Mouse (Mus musculus) kidney, postnatal 4 days (tissue): ENCODE data around the gene Rnf207.

Experiments used
- DNase-seq, 2 experiments: peaks; one replicate each; pipeline ENCODE4 v3.0.0; 2021; ENCODE audit warnings: mixed read lengths in 2 of 2

Gene Rnf207

DNA sequence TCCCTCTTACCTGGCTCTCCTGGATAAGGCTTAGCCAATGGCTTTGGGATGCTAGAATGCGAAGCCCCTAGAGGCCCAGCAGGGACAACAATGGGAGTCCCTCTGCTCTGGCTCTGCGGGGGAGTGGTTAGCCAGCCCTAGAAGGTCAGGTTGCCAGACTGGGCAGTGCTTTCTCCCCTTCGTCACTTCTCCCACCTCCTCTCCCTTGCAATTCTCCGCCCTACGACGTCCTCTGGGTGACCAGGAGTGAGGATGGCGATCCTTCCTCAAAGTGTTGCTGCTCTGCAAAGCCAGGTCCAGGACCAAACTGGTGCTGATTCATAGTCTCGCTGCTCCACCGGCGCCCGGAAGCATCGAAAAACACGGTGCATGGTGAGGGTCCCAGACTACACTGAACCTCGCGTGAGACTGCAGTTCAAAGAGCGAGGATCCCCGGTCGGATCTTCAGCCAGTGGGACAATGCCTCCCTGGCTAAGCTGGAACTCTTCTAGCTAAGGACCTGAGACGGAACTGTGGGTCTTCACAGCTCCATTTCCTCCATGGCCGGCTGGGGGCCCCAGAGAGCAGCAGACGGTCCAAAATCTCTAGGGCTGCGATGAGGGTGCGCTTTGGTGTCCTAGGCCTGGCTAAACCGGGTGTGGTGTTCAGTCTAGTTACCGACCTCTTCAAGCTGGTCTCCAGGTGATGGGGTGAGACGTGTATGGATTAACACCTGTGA lies at the start of gene Rnf207:
Gene Rnf207 (minus strand): TSS at position 477 of the 718 bp plus-strand sequence.
- peak; percentile 73 to 79 for DNase-seq

- no peak for DNase-seq
Observed at GRCm38 (mm10) chr4:152365228-152365627, 46.4 kb upstream of the Rnf207 start.

GRCm38 (mm10) chr4:152362180-152362579 lies 43.4 kb upstream of the Rnf207 start:
- DNase-seq: peak in 1 of 2 experiments; percentile 27

GRCm38 (mm10) chr4:152360855-152361254 lies 42.1 kb upstream of the Rnf207 start:
- peak; percentile 76 to 84 for DNase-seq

DNA sequence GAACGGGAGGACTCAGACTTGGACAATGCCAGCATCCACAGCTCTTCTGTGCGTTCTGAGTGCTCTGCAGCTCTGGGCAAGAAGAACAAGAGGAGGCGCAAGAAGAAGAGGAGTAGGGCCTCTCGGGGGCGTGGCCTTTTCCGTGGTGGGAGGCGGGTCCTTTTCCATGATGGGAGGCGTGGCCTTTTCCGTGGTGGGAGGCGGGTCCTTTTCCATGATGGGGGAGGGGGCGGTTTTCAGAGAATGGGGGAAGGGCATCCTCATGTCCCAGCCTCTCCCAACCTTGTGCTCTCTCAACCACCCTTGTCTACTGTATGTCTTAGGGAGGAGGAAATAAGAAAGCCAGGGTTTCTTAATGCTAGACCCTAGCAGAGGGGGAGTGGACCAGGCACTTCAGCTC lies 40.9 kb upstream of the Rnf207 start:
- DNase-seq: no peak

- no peak for DNase-seq
Observed at GRCm38 (mm10) chr4:152355672-152356071, 36.9 kb upstream of the Rnf207 start.

GRCm38 (mm10) chr4:152353886-152354637 lies 35.3 kb upstream of the Rnf207 start:
- no peak for DNase-seq

GRCm38 (mm10) chr4:152351422-152352305 lies 32.9 kb upstream of the Rnf207 start:
- DNase-seq: peak; percentile 56 to 63

DNA sequence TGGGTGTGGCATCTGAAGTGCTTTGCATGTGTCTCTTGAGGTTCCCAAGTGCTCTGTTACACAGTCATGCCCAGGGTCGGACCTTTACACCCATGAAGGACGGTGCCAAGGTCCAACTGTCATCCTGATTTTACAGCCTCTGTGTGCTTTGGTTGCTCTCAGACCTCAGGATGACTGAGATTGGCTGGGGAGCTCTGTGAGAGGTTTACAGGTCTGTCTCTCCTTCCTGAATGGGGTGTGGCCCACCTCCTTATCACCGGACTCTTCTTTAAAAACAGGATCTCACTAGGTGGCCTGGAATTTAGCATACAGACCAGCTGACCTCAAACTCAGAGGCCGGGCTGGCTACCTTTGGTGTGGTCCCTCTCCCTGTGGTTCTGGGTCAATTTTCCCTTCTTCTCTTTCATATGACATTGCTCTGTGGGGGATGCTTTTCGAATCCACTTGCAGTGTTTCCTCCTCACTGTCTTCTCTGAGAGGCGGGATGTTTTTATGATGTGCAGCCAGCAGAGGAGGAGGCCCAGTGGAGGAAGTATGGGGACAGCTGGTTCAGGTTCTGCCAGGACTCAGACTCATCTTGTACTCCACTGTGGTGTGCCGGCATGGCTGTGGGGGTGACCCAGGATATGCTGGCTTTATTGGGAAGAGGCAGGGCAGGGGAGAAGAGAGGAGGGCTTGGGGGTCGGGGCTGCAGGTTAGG lies 32.1 kb upstream of the Rnf207 start:
- no peak for DNase-seq

DNA sequence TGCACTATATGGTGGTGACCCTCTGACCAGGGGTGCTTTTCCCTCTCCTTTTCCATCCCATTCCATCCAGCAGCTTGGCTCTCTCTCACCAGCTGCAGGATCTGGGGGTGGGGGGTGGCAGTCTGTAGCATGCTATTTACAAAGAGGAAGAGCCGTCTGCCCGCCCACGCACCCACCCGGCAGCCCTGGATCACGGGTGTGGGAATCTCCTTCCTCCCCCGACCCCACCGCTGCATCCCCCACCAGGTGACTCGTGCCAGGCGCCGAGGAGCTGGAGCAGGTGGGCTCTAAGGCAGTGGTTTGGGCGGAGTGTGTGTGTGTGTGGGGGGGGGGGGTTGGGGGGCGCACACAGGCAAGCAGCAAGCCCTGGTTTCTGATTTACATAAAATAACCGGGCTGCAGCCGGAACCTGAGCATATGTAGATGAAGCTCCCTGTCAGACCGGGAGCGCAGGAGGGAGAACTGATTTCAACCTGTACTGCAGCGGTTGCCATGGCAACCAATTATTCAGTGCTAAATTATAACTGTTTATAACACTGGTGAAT lies 31.1 kb upstream of the Rnf207 start:
- peak in 1 of 2 experiments; percentile 16 for DNase-seq

DNA sequence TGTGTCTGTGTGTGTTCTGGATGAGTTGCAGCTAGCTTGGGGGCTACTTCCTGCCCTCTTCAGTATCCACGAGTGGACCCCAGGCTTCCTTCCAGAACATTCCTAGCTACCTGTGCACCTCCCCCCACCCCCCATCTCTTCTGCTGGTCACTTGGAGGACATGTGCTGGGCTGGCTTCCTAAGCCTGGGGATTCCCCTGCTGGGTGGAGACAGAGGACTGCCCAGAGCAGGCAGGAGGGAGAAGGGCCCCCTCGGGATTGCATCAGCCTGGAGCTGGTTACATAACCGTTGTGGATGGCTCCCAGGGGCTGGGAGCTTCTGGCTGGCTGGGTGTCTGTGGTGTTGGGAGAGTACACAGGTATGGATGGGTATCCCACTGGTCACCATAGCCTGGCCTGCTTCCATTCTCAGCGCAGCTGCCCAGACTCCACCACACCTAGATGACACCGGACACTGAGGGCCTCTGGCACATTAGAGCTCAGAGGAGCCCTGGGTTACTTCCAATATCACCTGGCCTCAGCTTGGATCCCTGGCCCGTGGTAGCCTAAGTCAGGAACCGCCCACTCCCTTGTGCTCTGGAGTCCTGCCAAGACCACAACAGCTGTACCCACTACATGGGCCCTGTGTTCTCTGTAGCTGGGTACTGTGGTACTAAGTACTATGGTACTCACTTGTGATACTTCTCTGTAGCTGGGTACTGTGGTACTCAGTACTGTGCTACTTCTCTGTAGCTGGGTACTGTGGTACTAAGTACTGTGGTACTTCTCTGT lies 26.5 kb upstream of the Rnf207 start:
- DNase-seq: peak in 1 of 2 experiments; percentile 16

- no peak for DNase-seq
Observed at GRCm38 (mm10) chr4:152344651-152345050, 25.9 kb upstream of the Rnf207 start.

DNA sequence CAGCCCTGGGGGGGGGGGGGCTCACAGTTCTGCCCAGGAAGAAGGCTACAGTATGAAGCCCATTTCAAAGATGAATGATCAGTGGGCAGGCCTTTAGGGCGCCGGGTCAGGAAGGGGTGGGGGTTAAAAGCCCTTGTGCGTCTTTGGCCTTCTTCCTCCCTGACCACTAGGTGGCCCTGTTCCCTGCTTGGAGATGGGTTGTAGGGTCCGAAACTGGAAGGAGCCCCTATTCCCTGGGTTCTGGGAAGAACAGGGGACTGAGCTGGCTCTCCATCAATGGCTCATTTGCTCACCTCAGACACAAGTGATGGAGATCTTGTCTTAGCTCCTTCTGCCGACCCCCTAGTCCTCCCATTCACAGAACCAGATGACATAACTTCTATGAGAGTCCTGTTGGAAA lies 24.5 kb upstream of the Rnf207 start:
- peak; percentile 40 to 52 for DNase-seq

- DNase-seq: peak; percentile 61 to 68
Observed at GRCm38 (mm10) chr4:152340584-152341284, 21.9 kb upstream of the Rnf207 start.

GRCm38 (mm10) chr4:152339293-152339790 lies 20.5 kb upstream of the Rnf207 start:
- DNase-seq: no peak

DNA sequence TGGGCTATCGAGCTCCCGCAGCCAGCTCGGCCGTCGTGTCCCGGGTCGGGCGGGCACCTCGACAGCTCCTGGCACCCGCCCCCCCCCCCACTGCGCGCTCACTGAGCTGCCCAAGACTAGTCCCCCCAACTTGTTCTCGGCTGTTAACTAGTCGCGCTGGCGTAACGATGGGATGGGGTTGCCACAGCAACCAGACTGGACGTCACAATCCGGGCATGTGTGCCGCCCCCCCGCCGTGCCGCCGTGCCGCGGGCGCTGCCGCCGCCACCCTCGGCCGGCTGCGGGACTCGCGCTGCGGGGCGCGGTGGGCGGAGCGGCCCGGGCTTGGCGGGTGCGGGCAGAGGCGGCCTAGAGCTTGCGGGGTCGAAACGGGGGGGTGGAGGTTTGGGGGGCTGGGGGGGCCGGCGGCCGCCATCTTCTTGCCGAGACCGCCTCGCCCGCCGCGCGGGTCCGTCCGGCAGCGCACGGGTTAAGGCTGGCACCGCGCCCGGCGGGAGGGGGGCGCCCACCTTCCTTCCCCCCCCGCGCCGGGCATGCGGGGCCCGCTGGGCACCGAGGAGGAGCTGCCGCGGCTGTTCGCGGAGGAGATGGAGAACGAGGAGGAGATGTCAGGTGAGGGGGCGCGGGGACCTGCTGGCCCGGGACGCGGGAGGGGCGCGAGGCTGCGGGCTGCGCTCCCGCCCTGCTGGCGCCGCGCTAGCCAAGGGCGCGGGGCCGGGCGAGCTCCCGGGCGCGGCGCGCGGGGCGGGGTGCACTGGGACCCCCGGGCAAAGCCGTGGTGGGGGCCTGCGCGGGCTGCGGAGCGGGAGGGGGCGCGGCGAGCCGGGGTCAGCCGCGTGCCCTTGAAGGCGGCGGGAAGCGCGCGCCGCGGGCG lies 19.9 kb upstream of the Rnf207 start, which contains the start of gene Chd5:
Gene Chd5 (plus strand): TSS at position 233 of the 874 bp plus-strand sequence.
- peak in 1 of 2 experiments; percentile 26 for DNase-seq

DNA sequence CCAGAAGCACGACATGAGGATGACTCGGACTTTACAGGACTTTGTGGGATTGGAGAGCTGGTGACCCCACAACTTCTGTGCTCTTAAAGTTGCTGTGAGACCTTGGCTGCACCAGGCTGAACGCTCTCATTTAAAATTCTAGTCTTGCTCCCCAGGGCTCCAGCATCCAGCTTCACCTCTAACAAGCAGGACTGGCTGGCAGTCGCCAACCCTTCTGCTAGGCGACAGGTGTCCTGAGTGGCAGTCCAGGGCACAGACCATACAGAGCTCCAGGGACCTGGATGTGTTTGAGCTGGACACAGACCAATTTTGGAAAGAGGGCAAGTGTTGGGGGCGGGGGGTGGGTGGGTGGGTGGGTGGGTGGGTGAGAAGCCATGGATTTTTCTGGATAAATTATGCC lies 19.0 kb upstream of the Rnf207 start:
- peak in 1 of 2 experiments; percentile 15 for DNase-seq

DNA sequence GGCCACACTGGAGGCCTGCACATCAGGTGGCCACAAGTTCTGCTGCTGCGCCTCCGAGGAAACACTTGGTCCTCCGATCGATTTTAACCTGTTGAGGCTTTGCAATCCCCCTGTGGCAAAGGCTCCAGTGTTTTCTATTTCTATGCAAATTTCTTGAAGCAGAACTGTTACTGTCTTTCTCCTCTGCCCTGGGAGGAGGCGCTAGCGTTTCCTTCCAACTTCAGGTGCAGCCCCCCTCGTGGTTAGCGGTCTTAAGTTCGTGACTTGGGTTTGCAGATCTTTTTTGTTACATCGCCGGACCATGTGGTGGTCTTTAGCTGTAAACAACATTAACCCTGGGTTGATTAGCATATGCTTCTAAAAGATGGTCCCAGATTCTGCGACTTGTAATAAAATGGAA lies 14.8 kb upstream of the Rnf207 start:
- DNase-seq: no peak

- peak; percentile 83 to 87 for DNase-seq
Observed at GRCm38 (mm10) chr4:152332952-152333351, 14.2 kb upstream of the Rnf207 start.
